Mouse (Mus musculus): ENCODE measurements around the gene Shisa9. TPM values are rescaled to one million over a fixed set of nuclear protein-coding genes. Genes with fewer than 3 reads are reported as not detected.
"Not testable (repeated sequence)": the region's sequence is repeated elsewhere in the genome, so short reads cannot be mapped to it uniquely, and the experiment has no call there.

Shisa9 gene
- 1 to 10 TPM; 3.5 to 4.6 TPM for total RNA-seq (2021)
- 2.2 and 2.4 TPM in 2 replicates for polyA plus RNA-seq (2012; rRNA removed)
- long read RNA-seq, partial matches to known transcripts, result 0 of 1 reads
- long read RNA-seq, other reads (novel, unspliced or antisense), result 1 of 1 reads

GRCm38 (mm10) chr16:11983616-11984270 is at the start of gene Shisa9:
Gene Shisa9, plus strand, starts transcription at chr16:11984113.
- peak; percentile 49 for DNase-seq

GRCm38 (mm10) chr16:11940477-11940876 is 43.4 kb upstream of the Shisa9 start:
- DNase-seq, result peak; percentile 34

GRCm38 (mm10) chr16:11960691-11961090 is 23.2 kb upstream of the Shisa9 start:
- DNase-seq, result no peak

- DNase-seq, result no peak
These were observed 17.9 kb upstream of the Shisa9 start for GRCm38 (mm10) chr16:11966041-11966440.

GRCm38 (mm10) chr16:11966810-11967209 is 17.1 kb upstream of the Shisa9 start:
- DNase-seq, result not testable (repeated sequence)

- DNase-seq, result no peak
These were observed 16.3 kb upstream of the Shisa9 start for GRCm38 (mm10) chr16:11967579-11967978.

GRCm38 (mm10) chr16:11973707-11974106 is 10.2 kb upstream of the Shisa9 start:
- no peak for DNase-seq

- no peak for DNase-seq
These were observed 7.2 kb upstream of the Shisa9 start for GRCm38 (mm10) chr16:11976737-11977136.

- DNase-seq, result peak; percentile 52
These were observed 3.1 kb upstream of the Shisa9 start for GRCm38 (mm10) chr16:11980764-11981163.

GRCm38 (mm10) chr16:11983106-11983615 is 752 bp upstream of the Shisa9 start:
- DNase-seq, result peak; percentile 40

GRCm38 (mm10) chr16:11984271-11984791 is 418 bp downstream of the Shisa9 start:
- no peak for DNase-seq

GRCm38 (mm10) chr16:11987056-11987455 is 3.1 kb downstream of the Shisa9 start:
- DNase-seq, result no peak

GRCm38 (mm10) chr16:12005177-12005576 is 21.3 kb downstream of the Shisa9 start:
- DNase-seq, result no peak

GRCm38 (mm10) chr16:12010136-12010535 is 26.2 kb downstream of the Shisa9 start:
- no peak for DNase-seq

GRCm38 (mm10) chr16:12012747-12013146 is 28.8 kb downstream of the Shisa9 start:
- DNase-seq, result no peak

- no peak for DNase-seq
These were observed 30.6 kb downstream of the Shisa9 start for GRCm38 (mm10) chr16:12014523-12014922.

- no peak for DNase-seq
These were observed 34.2 kb downstream of the Shisa9 start for GRCm38 (mm10) chr16:12017921-12018618.

GRCm38 (mm10) chr16:12020103-12020755 is 36.3 kb downstream of the Shisa9 start:
- DNase-seq, result no peak

- DNase-seq, result peak; percentile 81
These were observed 48.5 kb downstream of the Shisa9 start for GRCm38 (mm10) chr16:12032441-12032840.

GRCm38 (mm10) chr16:12034868-12035267 is 51.0 kb downstream of the Shisa9 start:
- peak; percentile 48 for DNase-seq

GRCm38 (mm10) chr16:12035626-12036025 is 51.7 kb downstream of the Shisa9 start:
- DNase-seq, result no peak

- DNase-seq, result peak; percentile 91
These were observed 57.0 kb downstream of the Shisa9 start for GRCm38 (mm10) chr16:12040935-12041334.
